Mouse (Mus musculus): Measurements from ENCODE around the gene Cpsf4. TPM values are rescaled to one million over a fixed set of nuclear protein-coding genes. Genes with fewer than 3 reads are reported as not detected.

The Cpsf4 gene
- total and polyA plus RNA-seq, 2 experiments from 2014 or later, result 37.8 to 48.1 TPM

DNA sequence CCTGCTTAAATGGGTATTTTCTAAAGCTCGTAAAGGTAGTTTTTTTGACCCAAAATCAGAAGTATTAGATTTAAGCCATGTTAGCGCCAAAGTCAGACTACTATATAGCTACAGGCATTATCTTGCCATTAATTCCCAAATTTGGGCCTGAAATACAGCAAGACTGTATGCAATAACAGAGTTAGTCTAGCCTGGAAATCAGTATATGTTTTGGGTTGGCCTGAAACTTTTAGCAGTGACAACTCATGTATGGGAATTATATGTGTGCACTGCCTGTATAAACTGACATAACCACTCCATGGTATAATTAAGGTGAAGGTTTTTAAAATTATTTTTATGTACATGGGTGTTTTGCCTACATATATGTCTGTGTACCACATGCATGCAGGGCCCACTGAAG lies 24.9 kb downstream of the Cpsf4 start, which contains the start of gene Atp5j2:
TSS of gene Atp5j2 (minus strand) at position 101 of the 400 bp plus-strand sequence.
- Histone ChIP-seq H3K4me1 (ENCODE audit: insufficient read depth, low read length) (peaks cover 16% of the 10 kb centered on the region), H3K9me3 (ENCODE audit: low read length) (no peaks in the 10 kb centered on the region), H3K27ac (peak within 1 kb of the TSS; percentile 95), H3K36me3 (ENCODE audit: insufficient read depth, low read length) (peaks cover 30% of the 10 kb centered on the region), H3K4me2 (ENCODE audit: low read depth, low read length) (peak within 1 kb of the TSS; percentile 90), H3K4me3 (ENCODE audit: low read length) (peak within 1 kb of the TSS; percentile 83), H3K27me3 (ENCODE audit: insufficient read depth, low read length) (no peaks in the 10 kb centered on the region), H3K9ac (replicated peaks; ENCODE audit: low read length) (peak within 1 kb of the TSS; percentile 91)
- TF ChIP-seq CTCF (IDR thresholded peaks at IDR 0.05; ENCODE audit: low read depth), result no peak
- ATAC-seq (no peak), DNase-seq (ENCODE audit: low spot score) (no peak)
- 88% methylated on average over 2 of the region's 2 CpGs for WGBS

DNA sequence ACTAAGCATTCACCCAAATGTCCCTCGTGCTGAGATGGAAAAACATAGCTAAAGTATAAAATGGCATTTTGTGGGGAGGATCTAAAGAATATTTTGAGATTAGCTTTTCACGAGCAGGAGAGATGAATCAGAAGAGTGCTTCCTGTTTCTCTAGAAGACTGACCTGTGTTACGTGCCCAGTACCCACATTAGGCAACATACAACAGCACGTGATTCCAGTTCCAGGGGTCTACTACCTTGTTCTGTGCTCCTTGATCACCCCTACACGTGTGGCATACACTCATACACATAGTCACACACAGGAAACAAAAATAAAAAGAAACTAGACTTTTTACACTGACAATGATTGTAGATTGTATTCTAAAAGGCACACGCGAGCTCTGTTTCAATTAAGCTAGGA lies 33.4 kb downstream of the Cpsf4 start:
- DNase-seq (ENCODE audit: low spot score) (no peak), ATAC-seq (no peak)
- no peak overlapping the region; the same call in 1 of the 2 replicates for H3K9ac ChIP-seq (replicated peaks; ENCODE audit: low read length)
- no peaks in the 10 kb centered on the region for H3K9me3 ChIP-seq (ENCODE audit: low read length)
- peaks cover 8% of the 10 kb centered on the region for H3K4me1 ChIP-seq (ENCODE audit: insufficient read depth, low read length)
- H3K4me2 ChIP-seq (ENCODE audit: low read depth, low read length), result peak overlapping the region; percentile 99
- TF ChIP-seq CTCF (IDR thresholded peaks at IDR 0.05; ENCODE audit: low read depth), result no peak
- H3K4me3 ChIP-seq (ENCODE audit: low read length), result no peak overlapping the region
- no peak overlapping the region for H3K27ac ChIP-seq
- 76% methylated on average over 7 of the region's 7 CpGs for WGBS
- peaks cover 15% of the 10 kb centered on the region for H3K36me3 ChIP-seq (ENCODE audit: insufficient read depth, low read length)
- H3K27me3 ChIP-seq (ENCODE audit: insufficient read depth, low read length), result no peaks in the 10 kb centered on the region

DNA sequence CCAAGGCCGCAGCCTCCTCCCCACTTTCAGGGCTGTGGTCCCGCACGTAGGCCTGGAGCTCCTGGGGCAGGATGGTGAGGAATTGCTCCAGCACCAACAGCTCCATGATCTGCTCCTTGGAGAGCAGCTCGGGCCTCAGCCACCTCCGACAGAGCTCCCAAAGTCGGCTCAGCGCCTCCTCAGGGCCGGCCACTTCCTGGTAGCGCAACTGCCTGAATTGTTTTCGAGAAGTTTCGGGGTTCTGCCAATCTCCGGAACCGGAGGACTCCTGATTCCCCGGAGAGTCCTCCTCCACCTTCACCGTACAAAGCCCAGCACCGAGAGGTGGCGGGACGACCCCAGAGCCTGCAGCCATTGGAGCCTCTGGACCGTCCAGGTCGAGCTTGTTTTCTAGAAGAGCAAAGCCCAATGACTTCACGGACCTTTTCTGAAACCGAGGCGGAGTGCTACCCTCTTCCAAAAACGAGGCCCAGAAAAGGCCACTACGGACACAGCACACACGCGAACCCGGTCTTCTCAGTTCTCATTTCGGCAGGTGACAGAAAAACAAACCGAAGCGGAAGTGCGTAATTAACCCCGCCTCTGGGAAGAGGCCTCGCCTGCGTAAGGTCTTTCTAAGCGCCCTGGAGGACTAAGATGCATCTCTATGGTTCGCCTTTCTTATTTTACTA lies 34.4 kb downstream of the Cpsf4 start, which contains the start of gene Zkscan14:
TSS of gene Zkscan14 (minus strand) at position 548 of the 671 bp plus-strand sequence.
- Histone ChIP-seq H3K4me1 (ENCODE audit: insufficient read depth, low read length) (peaks cover 13% of the 10 kb centered on the region), H3K36me3 (ENCODE audit: insufficient read depth, low read length) (peaks cover 4% of the 10 kb centered on the region; the same call in 1 of the 2 replicates), H3K9me3 (ENCODE audit: low read length) (no peaks in the 10 kb centered on the region), H3K9ac (replicated peaks; ENCODE audit: low read length) (peak within 1 kb of the TSS; percentile 77), H3K4me3 (ENCODE audit: low read length) (peak within 1 kb of the TSS; percentile 82), H3K4me2 (ENCODE audit: low read depth, low read length) (peak within 1 kb of the TSS; percentile 99), H3K27me3 (ENCODE audit: insufficient read depth, low read length) (no peaks in the 10 kb centered on the region), H3K27ac (peak within 1 kb of the TSS; percentile 83)
- WGBS, result 2% methylated on average over 37 of the region's 37 CpGs
- no peak for TF ChIP-seq CTCF (IDR thresholded peaks at IDR 0.05; ENCODE audit: low read depth)
- ATAC-seq (peak; percentile 24; the same call in 1 of the 2 replicates), DNase-seq (ENCODE audit: low spot score) (peak; percentile 95)

DNA sequence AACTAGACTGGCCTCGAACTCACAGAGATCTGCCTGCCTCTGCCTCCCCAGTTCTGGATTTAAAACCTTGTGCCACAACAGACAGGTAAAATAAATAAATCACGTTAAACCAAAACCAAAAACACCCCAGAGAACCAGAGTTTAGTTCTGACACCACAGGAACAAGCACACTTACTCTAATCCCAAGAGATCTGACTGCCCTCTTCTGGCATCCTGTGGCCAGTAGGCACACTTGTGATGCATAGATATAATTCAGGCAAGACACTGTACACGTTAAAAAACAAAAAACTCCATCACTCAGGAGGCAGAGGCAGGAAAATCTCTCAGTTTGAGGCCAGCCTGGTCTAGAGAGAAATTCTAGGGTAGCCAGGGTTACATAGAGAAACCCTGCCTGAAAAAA lies 35.4 kb downstream of the Cpsf4 start:
- H3K27me3 ChIP-seq (ENCODE audit: insufficient read depth, low read length), result no peaks in the 10 kb centered on the region
- no peak overlapping the region for H3K4me3 ChIP-seq (ENCODE audit: low read length)
- no peak for TF ChIP-seq CTCF (IDR thresholded peaks at IDR 0.05; ENCODE audit: low read depth)
- no peak overlapping the region for H3K4me2 ChIP-seq (ENCODE audit: low read depth, low read length)
- no peak for ATAC-seq
- H3K27ac ChIP-seq, result no peak overlapping the region
- DNase-seq (ENCODE audit: low spot score), result no peak
- no peaks in the 10 kb centered on the region; the same call in 1 of the 2 replicates for H3K36me3 ChIP-seq (ENCODE audit: insufficient read depth, low read length)
- H3K9me3 ChIP-seq (ENCODE audit: low read length), result no peaks in the 10 kb centered on the region
- H3K4me1 ChIP-seq (ENCODE audit: insufficient read depth, low read length), result peaks cover 13% of the 10 kb centered on the region
- 52% methylated on average over 3 of the region's 3 CpGs for WGBS
- no peak overlapping the region for H3K9ac ChIP-seq (replicated peaks; ENCODE audit: low read length)

DNA sequence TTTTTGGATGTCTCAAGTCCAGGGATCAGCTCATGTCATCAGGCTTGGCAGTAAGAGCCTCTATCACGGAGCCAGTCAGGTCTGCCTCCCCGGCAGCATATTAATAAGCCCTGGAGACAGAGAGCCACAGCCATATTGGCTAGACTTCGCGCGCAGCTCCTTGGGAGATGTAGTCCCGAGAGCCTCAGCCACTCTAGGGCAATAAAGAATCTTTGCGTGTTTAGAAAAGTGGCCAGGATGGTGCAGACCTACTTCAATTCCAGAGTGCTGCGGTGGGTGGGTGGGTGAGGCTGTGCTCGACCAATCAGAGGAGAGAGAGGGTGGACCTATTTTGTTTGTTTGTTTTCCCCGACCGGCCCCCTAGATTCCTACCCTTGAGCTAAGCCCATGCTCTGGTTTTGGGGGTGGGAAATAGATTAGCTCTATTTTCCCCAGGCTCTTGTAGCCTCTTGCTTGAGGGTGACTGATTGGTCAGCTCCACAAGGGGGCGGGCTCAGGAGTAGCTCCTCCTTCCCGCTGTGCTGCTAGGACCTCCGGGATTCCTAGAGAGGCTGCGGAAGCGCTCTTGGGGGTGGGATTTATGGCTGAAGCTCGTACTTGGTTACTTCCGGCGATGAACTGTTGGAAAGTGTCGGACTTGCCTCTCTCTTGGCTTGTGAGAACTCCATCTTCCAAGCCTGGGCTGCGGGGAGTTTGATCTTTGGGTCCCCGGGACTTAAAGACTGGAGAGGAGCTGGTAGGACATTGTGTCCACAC lies 37.1 kb downstream of the Cpsf4 start, which contains the start of gene Zkscan5:
TSS of gene Zkscan5 (plus strand) at position 627 of the 756 bp plus-strand sequence.
- H3K36me3 ChIP-seq (ENCODE audit: insufficient read depth, low read length), result no peaks in the 10 kb centered on the region
- H3K4me2 ChIP-seq (ENCODE audit: low read depth, low read length), result peak within 1 kb of the TSS; percentile 69
- H3K27me3 ChIP-seq (ENCODE audit: insufficient read depth, low read length), result no peaks in the 10 kb centered on the region
- H3K4me1 ChIP-seq (ENCODE audit: insufficient read depth, low read length), result peaks cover 13% of the 10 kb centered on the region
- peak within 1 kb of the TSS; percentile 88 for H3K27ac ChIP-seq
- TF ChIP-seq CTCF (IDR thresholded peaks at IDR 0.05; ENCODE audit: low read depth), result no peak; the same call in 1 of the 2 replicates
- no peaks in the 10 kb centered on the region for H3K9me3 ChIP-seq (ENCODE audit: low read length)
- DNase-seq (ENCODE audit: low spot score), result peak; percentile 98
- peak within 1 kb of the TSS; percentile 54 for H3K4me3 ChIP-seq (ENCODE audit: low read length)
- ATAC-seq, result peak; percentile 96
- peak within 1 kb of the TSS; percentile 48 for H3K9ac ChIP-seq (replicated peaks; ENCODE audit: low read length)
- under 1% methylated on average over 22 of the region's 22 CpGs for WGBS

DNA sequence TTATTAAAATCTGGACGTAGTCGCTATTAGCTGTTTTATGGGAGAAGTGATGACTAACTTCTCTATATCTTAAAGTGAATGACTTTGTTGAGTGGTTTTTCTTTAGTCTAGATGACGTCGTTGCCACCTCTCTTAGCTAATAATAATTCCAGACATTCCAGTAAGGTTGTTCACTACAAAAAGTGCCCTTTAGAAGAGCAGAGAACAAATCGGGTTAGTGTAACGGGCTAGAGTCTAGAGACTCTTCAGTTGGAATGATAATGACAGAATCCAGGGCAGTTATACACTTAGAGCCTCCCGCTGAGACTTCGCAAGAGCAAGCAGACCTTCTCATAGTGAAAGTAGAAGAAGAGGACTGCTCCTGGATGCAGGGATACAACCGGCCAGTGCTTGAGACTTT lies 38.0 kb downstream of the Cpsf4 start:
- peak overlapping the region; percentile 48 for H3K9ac ChIP-seq (replicated peaks; ENCODE audit: low read length)
- peaks cover 13% of the 10 kb centered on the region for H3K4me1 ChIP-seq (ENCODE audit: insufficient read depth, low read length)
- DNase-seq (ENCODE audit: low spot score) (no peak), ATAC-seq (no peak)
- WGBS, result 23% methylated on average over 9 of the region's 9 CpGs
- no peak for TF ChIP-seq CTCF (IDR thresholded peaks at IDR 0.05; ENCODE audit: low read depth)
- peak overlapping the region; percentile 69 for H3K4me2 ChIP-seq (ENCODE audit: low read depth, low read length)
- H3K9me3 ChIP-seq (ENCODE audit: low read length), result no peaks in the 10 kb centered on the region
- H3K27me3 ChIP-seq (ENCODE audit: insufficient read depth, low read length), result no peaks in the 10 kb centered on the region
- peak overlapping the region; percentile 54 for H3K4me3 ChIP-seq (ENCODE audit: low read length)
- peak overlapping the region; percentile 15; the same call in 1 of the 2 replicates for H3K27ac ChIP-seq
- H3K36me3 ChIP-seq (ENCODE audit: insufficient read depth, low read length), result no peaks in the 10 kb centered on the region

Measured in hindbrain, postnatal 0 days (tissue).